Mouse (Mus musculus): ENCODE results near the gene Cdkn2aipnl. TPM values are rescaled to one million over a fixed set of nuclear protein-coding genes. Genes with fewer than 3 reads are reported as not detected.

The Cdkn2aipnl gene
- total RNA-seq, 1 experiment from 2014 or later: 63.6 TPM

DNA sequence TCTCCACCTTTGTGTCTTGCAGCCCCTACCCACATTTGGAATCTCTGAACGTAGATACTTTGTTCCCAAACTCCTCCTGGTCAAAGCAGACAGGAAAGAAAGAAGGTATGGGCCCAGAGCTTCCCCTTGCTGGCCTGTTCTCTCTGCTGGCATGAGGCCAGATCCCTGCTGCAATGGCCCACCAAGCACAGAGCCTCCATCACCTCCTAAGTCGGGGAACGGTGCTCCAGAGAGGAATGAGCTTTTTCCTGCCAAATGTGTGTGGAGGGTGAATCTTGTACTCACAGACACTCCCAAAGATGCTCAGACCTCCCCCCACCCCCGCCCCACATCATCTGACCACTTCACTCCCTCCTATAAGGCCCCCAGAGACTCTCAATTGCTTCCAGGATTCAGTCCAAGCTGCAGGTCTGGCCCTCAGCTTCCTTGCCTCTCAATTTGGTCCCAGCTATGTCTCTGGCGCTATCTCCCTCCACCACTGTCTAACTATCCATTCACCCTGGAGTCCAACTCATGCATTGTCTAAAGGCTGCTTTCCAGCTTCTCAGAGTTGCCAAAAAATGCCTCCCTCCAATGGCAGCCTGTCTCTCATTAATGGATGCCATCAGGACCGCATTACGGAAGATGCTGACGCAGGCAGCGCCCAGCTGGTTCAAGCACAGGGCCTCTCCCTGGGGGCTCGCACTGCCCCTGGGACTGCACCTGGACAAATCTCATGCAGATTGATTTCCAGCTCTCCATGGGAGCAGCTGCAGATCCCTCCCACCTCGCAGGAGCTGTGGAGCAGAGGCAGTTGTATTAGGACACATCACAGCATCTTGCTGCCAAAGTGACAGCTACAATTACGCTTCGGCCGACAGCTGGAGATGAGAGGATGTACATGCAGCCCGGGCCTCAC lies 24.6 kb upstream of the Cdkn2aipnl start:
- ATAC-seq (replicated peaks in 1 of 2; ENCODE audit: insufficient read depth in 1 of 2, low FRiP score in 2 of 2, low TSS enrichment in 1 of 2, low read depth in 1 of 2, poor library complexity in 2 of 2, severe bottlenecking in 2 of 2): no peak

DNA sequence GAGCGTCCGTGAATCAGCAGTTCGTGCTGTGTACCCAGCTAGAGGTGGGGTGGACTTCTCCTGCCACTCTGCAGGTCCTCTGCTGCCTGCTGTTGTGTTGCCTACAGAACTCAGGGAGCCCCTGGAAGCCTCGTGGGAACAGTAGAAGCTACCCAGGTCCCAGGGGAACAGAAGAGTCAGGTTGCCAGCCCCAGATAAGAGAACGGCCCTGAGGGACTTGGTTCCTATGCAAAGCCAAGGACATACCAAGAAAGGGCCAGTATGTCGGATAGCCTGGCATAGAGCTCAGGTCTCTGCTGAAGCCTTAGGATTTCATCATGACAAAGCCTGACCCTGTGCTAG lies 24.0 kb upstream of the Cdkn2aipnl start:
- ATAC-seq (replicated peaks in 1 of 2; ENCODE audit: insufficient read depth in 1 of 2, low FRiP score in 2 of 2, low TSS enrichment in 1 of 2, low read depth in 1 of 2, poor library complexity in 2 of 2, severe bottlenecking in 2 of 2): no peak

DNA sequence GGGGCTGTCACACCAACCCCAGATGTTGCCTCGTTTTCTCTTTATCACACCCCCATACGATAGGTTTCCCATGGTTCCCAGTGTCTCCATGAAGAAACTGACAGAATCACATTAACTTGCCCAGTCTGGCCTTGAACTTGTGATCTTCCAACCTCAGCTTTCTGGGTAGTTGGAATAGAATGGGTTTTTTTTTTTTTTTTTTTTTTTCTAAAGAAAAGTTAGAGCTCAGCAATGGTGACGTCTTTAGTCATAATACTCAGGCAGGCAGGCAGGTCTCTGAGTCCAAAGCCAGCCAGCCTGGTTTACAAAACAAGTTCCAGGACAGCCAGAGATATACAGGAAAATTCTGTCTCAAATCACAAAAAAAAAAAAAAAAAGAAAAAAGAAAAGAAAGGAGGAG lies 23.2 kb upstream of the Cdkn2aipnl start:
- no peak for ATAC-seq (replicated peaks in 1 of 2; ENCODE audit: insufficient read depth in 1 of 2, low FRiP score in 2 of 2, low TSS enrichment in 1 of 2, low read depth in 1 of 2, poor library complexity in 2 of 2, severe bottlenecking in 2 of 2)

DNA sequence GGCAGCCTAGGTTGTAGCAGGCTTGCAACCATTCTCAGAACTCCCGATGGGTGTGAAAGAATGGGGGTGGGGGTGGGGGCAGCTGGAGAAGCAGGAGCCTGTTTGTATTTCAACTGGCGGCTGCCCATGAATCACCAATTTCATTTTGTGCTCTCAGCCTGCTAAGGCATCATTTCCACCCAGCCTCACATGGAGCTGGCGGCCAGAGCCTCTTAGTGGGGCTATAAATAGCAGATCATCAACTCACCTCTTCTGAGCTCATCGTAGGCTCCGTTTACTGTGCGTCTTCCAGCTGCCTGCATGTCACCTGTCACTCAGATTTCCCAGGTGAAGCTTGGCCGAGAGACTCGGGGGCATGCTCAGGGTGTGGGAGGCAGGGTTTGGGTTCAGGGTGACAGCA lies 21.9 kb upstream of the Cdkn2aipnl start:
- no peak for ATAC-seq (replicated peaks in 1 of 2; ENCODE audit: insufficient read depth in 1 of 2, low FRiP score in 2 of 2, low TSS enrichment in 1 of 2, low read depth in 1 of 2, poor library complexity in 2 of 2, severe bottlenecking in 2 of 2)

DNA sequence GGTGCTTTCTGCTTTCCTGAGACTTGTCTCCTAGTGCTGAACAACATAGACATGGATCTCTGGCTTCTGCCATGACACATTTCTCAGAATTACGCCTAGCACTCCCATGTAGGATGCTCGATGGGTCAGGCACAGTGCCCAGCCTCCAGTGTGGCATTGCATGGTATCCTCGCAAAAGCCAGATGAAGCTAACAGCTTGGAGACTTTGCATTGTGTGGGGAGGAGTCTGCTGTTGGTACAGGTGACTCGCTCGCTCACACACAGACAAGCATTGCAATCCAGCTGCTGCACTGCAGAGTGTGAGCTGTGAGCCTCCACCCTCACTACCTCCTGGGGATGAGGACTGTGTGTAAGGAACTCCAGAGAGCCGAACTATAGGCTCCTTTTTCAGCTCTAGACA lies 21.3 kb upstream of the Cdkn2aipnl start:
- ATAC-seq (replicated peaks in 1 of 2; ENCODE audit: insufficient read depth in 1 of 2, low FRiP score in 2 of 2, low TSS enrichment in 1 of 2, low read depth in 1 of 2, poor library complexity in 2 of 2, severe bottlenecking in 2 of 2): no peak

DNA sequence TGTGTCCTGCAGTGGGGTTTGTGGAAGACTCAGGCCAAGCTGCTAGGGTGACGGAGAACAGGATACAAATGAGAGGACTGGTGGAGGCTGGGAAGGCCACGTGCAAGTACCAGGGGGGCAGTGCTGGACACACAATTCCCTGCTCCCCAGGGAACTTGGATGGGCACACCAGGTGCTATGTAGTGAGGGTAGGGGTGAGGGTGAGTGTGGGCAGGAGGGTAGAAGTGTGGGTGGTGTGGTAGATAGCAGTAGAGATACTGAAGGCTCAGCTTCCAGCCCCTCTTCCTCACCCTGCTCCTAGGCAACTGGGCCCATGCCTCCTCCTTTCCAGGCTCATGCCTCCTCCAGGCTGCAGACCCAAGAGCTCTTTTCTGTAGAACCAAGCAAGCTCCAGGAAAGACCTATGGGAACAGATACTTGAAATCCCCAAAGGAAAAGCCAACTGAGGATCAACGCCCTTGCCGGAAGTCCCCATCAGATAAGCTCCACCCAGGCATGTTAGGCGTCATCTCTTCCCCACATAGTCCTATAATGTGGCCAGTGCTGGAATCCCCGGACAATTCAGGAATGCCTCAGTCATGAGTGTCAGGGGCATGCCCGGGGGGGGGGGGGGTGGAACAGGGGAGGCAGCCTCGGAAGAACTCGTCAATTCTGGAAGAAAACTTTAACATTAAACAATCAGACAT lies 18.2 kb upstream of the Cdkn2aipnl start:
- no peak for ATAC-seq (replicated peaks in 1 of 2; ENCODE audit: insufficient read depth in 1 of 2, low FRiP score in 2 of 2, low TSS enrichment in 1 of 2, low read depth in 1 of 2, poor library complexity in 2 of 2, severe bottlenecking in 2 of 2)

DNA sequence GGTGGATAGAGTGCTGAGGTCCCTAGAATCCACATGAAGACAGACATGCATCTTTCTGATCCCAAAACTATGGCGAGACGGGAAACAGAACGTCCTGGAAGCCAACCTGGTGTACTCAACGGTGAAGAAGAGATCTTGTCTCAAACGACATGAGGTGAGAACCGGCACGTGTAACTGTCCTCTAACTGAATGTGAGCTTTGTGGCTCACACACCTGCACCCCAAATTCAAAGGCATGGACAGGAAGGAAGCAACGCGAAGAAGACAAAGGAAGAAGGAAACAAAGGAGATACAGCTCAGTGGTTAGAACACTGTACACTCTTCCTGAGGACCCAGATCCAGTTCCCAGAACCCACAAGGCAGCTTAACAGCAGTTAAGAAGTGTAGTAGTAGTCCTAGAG lies 17.5 kb upstream of the Cdkn2aipnl start:
- ATAC-seq (replicated peaks in 1 of 2; ENCODE audit: insufficient read depth in 1 of 2, low FRiP score in 2 of 2, low TSS enrichment in 1 of 2, low read depth in 1 of 2, poor library complexity in 2 of 2, severe bottlenecking in 2 of 2): no peak

DNA sequence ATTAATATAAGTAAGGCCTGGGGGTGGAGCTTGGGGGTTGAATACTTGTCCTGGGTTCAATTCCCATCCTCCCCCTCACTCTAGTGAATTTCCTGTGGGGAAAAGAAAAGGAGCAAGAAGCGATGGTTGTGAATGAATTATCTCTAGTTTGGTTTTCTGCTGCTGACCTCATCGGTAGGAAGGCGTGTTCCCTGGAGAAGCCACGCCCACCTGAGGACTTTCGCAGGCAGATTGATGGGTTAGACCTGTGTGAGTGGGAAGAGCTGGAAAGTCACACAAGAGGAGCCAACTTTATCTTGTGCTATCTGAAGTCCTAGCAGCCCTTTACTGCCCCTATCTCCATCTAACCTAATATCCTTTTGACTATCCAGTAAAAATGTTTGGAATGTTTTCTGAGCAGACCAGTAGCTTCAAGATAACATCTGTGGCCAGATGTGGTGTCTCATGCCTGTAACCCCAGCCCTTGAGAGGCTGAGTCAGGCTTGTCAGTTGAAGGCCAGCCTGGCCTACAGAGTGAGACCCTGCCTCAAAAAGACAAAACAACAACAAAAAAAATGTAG lies 15.5 kb upstream of the Cdkn2aipnl start:
- no peak for ATAC-seq (replicated peaks in 1 of 2; ENCODE audit: insufficient read depth in 1 of 2, low FRiP score in 2 of 2, low TSS enrichment in 1 of 2, low read depth in 1 of 2, poor library complexity in 2 of 2, severe bottlenecking in 2 of 2)

DNA sequence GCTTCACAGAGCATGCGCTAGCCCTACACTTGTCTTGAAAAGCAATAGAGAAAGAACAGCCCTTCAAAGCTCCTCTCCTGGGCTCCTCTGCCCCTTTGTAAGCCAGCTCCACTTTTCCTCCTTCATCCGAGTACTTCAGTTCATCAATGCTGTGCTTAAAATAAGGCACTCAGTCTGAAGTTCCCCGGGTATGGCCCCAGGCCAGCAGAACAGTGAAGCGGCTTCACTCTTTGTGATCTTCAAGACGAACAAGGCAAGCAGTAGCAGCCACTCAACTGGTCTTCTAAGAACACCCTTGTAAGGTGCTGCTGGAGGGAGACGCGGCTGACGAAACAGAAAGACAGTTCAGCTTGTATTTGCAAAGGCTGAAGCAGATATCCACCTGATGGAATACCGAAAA lies 11.3 kb upstream of the Cdkn2aipnl start:
- ATAC-seq (replicated peaks in 1 of 2; ENCODE audit: insufficient read depth in 1 of 2, low FRiP score in 2 of 2, low TSS enrichment in 1 of 2, low read depth in 1 of 2, poor library complexity in 2 of 2, severe bottlenecking in 2 of 2): no peak

DNA sequence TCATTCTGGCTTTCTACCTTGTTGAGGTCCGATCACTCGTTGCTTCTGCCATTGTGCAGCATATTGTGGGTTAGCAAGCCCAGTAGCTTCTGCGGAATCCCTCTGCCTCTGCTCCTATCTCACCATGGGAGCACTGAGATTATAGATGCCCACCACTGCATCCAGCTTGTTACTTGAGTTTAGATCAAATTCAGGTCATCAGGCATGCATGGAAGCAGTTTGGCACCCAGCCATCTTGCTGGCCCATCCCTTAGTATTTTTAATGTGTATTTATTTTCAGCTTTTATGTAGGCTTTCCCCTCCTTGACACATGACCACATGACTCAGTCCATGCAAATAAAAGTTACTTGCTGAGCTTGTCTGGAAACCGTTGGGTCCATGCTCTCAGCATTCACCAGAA lies 9.7 kb upstream of the Cdkn2aipnl start:
- ATAC-seq (replicated peaks in 1 of 2; ENCODE audit: insufficient read depth in 1 of 2, low FRiP score in 2 of 2, low TSS enrichment in 1 of 2, low read depth in 1 of 2, poor library complexity in 2 of 2, severe bottlenecking in 2 of 2): no peak

DNA sequence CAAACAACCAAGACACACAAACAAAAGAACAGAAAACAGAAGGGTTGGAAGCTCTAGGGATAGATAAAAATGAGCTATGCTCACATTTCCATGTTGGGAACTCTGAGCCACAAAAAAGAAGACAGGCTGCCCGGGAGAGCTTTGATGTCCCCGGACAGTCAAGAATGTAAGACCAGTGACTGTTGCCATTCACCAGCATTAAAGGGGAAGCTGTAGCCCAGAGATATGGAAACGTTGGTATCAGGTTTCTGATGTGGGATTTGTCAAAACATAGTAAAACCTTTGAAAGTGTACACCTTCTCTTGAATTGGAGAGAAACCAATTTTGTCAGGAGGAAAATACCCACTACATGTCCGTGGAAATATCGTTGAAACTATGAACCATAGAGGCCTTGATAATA lies 8.0 kb upstream of the Cdkn2aipnl start:
- no peak for ATAC-seq (replicated peaks in 1 of 2; ENCODE audit: insufficient read depth in 1 of 2, low FRiP score in 2 of 2, low TSS enrichment in 1 of 2, low read depth in 1 of 2, poor library complexity in 2 of 2, severe bottlenecking in 2 of 2)

DNA sequence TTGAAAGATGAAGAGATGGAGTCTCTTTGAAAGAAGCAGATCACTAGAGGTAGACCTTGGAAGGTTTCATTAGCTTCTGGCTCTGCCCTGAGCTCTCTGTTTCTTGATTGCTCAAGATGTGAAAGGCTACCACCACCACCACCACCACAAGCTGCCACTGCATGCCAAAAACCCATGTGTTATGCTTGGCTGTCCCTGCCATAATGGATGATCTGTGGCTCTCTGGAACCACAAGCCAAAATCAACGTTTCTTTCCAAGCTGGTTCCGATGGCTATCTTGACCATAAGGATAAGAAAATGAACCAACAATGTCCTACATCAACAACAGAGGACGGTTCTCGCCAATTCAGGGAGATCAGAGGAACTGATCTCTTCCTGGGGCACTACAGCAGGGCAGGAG lies 7.4 kb upstream of the Cdkn2aipnl start:
- ATAC-seq (replicated peaks in 1 of 2; ENCODE audit: insufficient read depth in 1 of 2, low FRiP score in 2 of 2, low TSS enrichment in 1 of 2, low read depth in 1 of 2, poor library complexity in 2 of 2, severe bottlenecking in 2 of 2): no peak

DNA sequence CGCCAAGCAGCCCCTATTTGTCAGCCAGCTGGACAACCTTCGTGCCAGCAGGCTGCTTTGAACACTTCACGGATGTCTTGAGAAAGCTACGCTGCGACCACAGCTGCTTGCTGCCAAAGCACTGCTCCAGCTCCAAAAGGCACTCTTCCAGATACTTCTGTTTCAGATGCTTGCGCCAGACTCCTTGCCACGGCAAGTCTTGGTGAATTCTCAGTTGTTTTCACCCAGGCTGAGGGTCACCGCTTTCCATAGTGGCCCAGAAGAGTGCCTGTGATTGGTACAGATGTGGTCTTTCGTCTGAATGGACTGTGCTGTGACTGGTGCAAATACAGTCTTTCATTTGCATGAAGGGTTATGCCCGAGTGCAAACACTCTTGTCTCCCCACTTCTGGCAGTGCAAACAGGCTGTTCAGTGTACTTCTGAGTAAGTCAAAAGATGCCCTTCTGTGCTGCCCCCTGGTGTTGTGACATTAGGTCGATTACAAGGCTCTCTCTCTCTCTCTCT lies 6.4 kb upstream of the Cdkn2aipnl start:
- no peak for ATAC-seq (replicated peaks in 1 of 2; ENCODE audit: insufficient read depth in 1 of 2, low FRiP score in 2 of 2, low TSS enrichment in 1 of 2, low read depth in 1 of 2, poor library complexity in 2 of 2, severe bottlenecking in 2 of 2)

DNA sequence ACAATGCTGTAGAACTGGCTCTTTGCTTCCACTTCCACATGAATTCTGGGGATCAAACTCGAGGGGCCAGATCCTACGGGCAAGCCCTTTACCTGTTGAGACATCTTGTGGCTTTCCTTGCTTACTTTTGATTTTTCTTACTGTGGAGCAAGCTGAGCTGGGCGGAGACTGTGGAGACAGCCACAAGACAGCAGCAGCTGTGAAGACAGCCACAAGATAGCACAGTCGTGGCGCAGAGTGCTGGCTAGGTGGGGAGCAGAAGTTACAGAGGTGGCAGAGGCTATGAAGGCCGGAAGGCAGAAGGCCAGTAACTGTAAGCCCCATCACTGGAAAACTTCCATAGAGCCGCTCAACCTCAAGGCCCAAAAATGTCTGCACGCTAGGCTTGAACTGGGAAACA lies 5.7 kb upstream of the Cdkn2aipnl start:
- peak in 1 of 2 experiments; percentile 36; a peak in 1 of 4 replicates for ATAC-seq (replicated peaks in 1 of 2; ENCODE audit: insufficient read depth in 1 of 2, low FRiP score in 2 of 2, low TSS enrichment in 1 of 2, low read depth in 1 of 2, poor library complexity in 2 of 2, severe bottlenecking in 2 of 2)

DNA sequence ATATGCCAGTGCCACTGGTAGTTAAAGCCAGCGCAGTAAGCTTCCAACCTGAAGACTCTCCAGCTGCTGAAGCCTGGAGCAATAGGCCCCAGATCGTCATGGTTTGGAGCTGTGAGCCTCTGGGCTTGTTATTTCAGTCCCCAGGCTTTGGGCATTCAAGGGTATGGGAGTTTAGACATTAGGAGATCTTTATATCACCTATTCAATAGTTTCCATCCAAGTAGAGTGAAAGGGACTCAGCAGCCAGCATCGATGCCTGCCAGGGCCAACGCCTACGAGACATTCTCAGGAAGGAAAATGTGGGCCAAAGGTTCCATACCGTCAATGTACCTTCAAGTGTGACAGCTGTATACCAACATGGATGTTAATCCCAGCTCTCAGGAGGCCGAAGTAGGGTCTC lies 5.2 kb upstream of the Cdkn2aipnl start:
- ATAC-seq (replicated peaks in 1 of 2; ENCODE audit: insufficient read depth in 1 of 2, low FRiP score in 2 of 2, low TSS enrichment in 1 of 2, low read depth in 1 of 2, poor library complexity in 2 of 2, severe bottlenecking in 2 of 2): no peak

DNA sequence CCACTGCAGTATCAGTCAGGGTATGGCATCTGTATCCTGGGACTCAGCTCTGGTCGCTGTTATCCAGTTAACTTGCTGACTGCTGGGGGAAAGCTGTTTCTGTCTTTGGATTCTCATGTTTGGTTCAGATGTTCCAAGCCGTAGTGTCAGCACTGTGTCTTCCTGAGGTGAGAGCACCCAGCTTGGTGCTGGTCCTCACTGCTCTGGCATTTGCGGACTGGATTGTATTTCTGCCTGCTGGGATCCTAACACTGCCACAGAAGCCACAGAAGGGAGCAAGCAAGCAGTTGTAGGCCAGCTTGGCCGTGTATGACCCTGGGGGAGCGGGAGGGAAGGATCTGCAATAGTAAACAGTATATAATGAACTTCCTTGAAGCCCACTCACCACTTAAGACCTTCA lies 810 bp upstream of the Cdkn2aipnl start:
- ATAC-seq (replicated peaks in 1 of 2; ENCODE audit: insufficient read depth in 1 of 2, low FRiP score in 2 of 2, low TSS enrichment in 1 of 2, low read depth in 1 of 2, poor library complexity in 2 of 2, severe bottlenecking in 2 of 2): no peak

DNA sequence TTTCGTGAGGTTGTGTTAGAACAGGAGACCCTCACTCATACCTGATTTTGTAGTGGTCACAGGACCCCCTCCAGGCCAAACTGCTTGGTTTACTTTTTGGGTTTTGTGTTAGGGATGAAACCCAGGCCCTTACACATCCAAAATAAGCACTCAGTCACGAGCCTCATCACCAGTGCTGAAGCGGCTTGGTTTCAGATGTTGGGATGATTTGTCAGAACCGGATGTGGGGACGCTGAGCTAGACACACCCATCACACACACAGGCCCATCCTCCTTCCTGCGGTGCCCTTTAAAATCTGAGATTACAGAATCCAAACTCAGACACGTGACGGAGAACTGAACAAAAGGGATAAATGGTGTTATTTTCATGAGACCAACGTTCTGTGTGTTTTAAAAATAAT lies 1.4 kb downstream of the Cdkn2aipnl start:
- ATAC-seq (replicated peaks in 1 of 2; ENCODE audit: insufficient read depth in 1 of 2, low FRiP score in 2 of 2, low TSS enrichment in 1 of 2, low read depth in 1 of 2, poor library complexity in 2 of 2, severe bottlenecking in 2 of 2): no peak

DNA sequence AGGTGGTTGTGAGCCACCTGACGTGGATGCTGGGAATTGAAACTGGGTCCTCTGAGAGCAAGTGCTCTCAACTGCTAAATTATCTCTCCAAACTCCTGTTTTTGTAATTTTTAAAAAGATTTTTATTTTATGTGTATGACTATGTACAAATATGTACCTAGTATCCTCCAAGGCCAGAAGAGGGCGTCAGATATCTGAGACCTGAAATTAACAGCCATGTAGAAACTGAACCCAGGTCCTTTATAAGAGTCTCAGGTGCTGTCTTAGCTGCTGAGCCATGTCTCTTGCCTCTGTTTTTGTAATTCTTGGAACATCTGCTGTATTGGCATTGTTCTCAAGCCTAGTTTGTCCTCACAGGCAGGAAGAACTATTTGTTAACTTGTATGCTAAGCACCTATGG lies 2.0 kb downstream of the Cdkn2aipnl start:
- ATAC-seq (replicated peaks in 1 of 2; ENCODE audit: insufficient read depth in 1 of 2, low FRiP score in 2 of 2, low TSS enrichment in 1 of 2, low read depth in 1 of 2, poor library complexity in 2 of 2, severe bottlenecking in 2 of 2): no peak
